Mouse (Mus musculus) gastrocnemius, adult 8-10 months (tissue): ENCODE results near the gene Pclaf. TPM values are rescaled to one million over a fixed set of nuclear protein-coding genes. Genes with fewer than 3 reads are reported as not detected.

Experiments
- total RNA-seq, 4 experiments: library from RNA; stranded (reverse); gene quantifications; 2 replicates each; pipeline ENCODE4 v1.2.4; 2022

The Pclaf gene
- total RNA-seq, 4 experiments from 2014 or later = not detected

Other genes starting within 250 kb of the Pclaf start
- 100 to 1,000 TPM; 192 to 246 (median 237) TPM for gene Oaz2, start 222.2 kb upstream of the Pclaf start, total RNA-seq
- gene Zfp609, start 62.7 kb upstream of the Pclaf start, total RNA-seq = 10 to 100 TPM; 15.8 to 18.8 (median 17.6) TPM
- gene Trip4, start 18.6 kb downstream of the Pclaf start, total RNA-seq = 10 to 100 TPM; 13.6 to 15.6 (median 14.4) TPM
- gene Csnk1g1, start 18.7 kb downstream of the Pclaf start, total RNA-seq = 1 to 10 TPM; 7.7 to 8.0 (median 7.7) TPM
- 10 to 100 TPM; 26.9 to 38.5 (median 32.7) TPM for gene Ppib, start 170.0 kb downstream of the Pclaf start, total RNA-seq
- under 1 TPM in 3 of 4 experiments, not detected in 1; 0.12 to 0.29 (median 0.18) TPM for gene Snx22, start 179.5 kb downstream of the Pclaf start, total RNA-seq
- gene Snx1, start 236.3 kb downstream of the Pclaf start, total RNA-seq = 10 to 100 TPM in 3 of 4 experiments, 1 to 10 TPM in 1; 9.0 to 11.0 (median 10.5) TPM
- gene Ciao2a, start 236.4 kb downstream of the Pclaf start, total RNA-seq = 10 to 100 TPM; 51.2 to 64.6 (median 61.2) TPM